Mouse (Mus musculus): ENCODE results near the gene Gpr150. TPM values are rescaled to one million over a fixed set of nuclear protein-coding genes. Genes with fewer than 3 reads are reported as not detected.

Gene Gpr150
- polyA plus RNA-seq, 1 experiment = not detected

DNA sequence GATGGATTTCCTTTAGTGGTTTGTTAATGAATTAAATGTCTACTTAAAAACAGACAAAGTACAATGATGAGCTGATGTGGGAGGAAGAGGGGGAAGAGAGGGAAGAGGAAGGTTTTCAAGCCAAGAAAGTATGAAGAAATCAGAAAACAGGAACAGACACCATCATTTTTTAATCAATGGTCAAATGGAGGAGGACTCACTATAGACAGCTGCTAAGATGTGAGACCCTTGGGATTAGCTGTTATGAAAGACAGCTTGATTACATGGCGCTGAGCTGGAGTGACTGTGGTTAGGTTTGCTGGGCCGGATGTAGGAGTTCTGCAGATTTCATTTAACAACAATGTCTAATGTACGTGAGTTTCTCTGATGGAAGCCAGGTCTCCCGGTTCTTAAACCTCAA is 6.8 kb upstream of the Gpr150 start:
- TF ChIP-seq MYOG (IDR thresholded peaks at IDR 0.05; ENCODE audit: control insufficient read depth, extremely low read depth, insufficient read length) = no peak
- TF ChIP-seq MYOD1 (IDR thresholded peaks at IDR 0.05; ENCODE audit: control insufficient read depth, insufficient read length, low read depth) = no peak
- TF ChIP-seq CTCF (IDR thresholded peaks at IDR 0.05; ENCODE audit: control insufficient read depth, insufficient read depth, insufficient read length) = no peak
- TF ChIP-seq CEBPB (IDR thresholded peaks at IDR 0.05; ENCODE audit: low read depth) = no peak
- TF ChIP-seq MAX (IDR thresholded peaks at IDR 0.05) = no peak
- TF ChIP-seq FOSL1 (IDR thresholded peaks at IDR 0.05; ENCODE audit: insufficient read depth, low read length, poor library complexity, severe bottlenecking) = no peak
- no peak for TF ChIP-seq USF1 (IDR thresholded peaks at IDR 0.05; ENCODE audit: low read depth)
- no peaks in the 10 kb centered on the region for H3K79me2 ChIP-seq (ENCODE audit: control insufficient read depth, insufficient read depth)
- H3K27me3 ChIP-seq (ENCODE audit: control insufficient read depth, insufficient read depth, insufficient read length) = no peaks in the 10 kb centered on the region
- no peak overlapping the region for H3ac ChIP-seq (ENCODE audit: control insufficient read depth, insufficient read length, low read depth)
- H3K36me3 ChIP-seq (ENCODE audit: control insufficient read depth, insufficient read depth) = peaks cover 7% of the 10 kb centered on the region
- H3K79me3 ChIP-seq (ENCODE audit: low read depth) = no peaks in the 10 kb centered on the region
- H3K4me3 ChIP-seq (ENCODE audit: insufficient read depth, poor library complexity, severe bottlenecking) = no peak overlapping the region

GRCm38 (mm10) chr13:76062569-76062968 is 5.8 kb upstream of the Gpr150 start:
- peaks cover 7% of the 10 kb centered on the region for H3K36me3 ChIP-seq (ENCODE audit: control insufficient read depth, insufficient read depth)
- H3K27me3 ChIP-seq (ENCODE audit: control insufficient read depth, insufficient read depth, insufficient read length) = no peaks in the 10 kb centered on the region
- H3K79me2 ChIP-seq (ENCODE audit: control insufficient read depth, insufficient read depth) = no peaks in the 10 kb centered on the region
- H3K79me3 ChIP-seq (ENCODE audit: low read depth) = no peaks in the 10 kb centered on the region
- H3ac ChIP-seq (ENCODE audit: control insufficient read depth, insufficient read length, low read depth) = no peak overlapping the region
- TF ChIP-seq MYOD1 (IDR thresholded peaks at IDR 0.05; ENCODE audit: control insufficient read depth, insufficient read length, low read depth) (no peak), CEBPB (IDR thresholded peaks at IDR 0.05; ENCODE audit: low read depth) (no peak), MYOG (IDR thresholded peaks at IDR 0.05; ENCODE audit: control insufficient read depth, extremely low read depth, insufficient read length) (no peak), FOSL1 (IDR thresholded peaks at IDR 0.05; ENCODE audit: insufficient read depth, low read length, poor library complexity, severe bottlenecking) (no peak), CTCF (IDR thresholded peaks at IDR 0.05; ENCODE audit: control insufficient read depth, insufficient read depth, insufficient read length) (no peak), MAX (IDR thresholded peaks at IDR 0.05) (no peak), USF1 (IDR thresholded peaks at IDR 0.05; ENCODE audit: low read depth) (no peak)
- no peak overlapping the region for H3K4me3 ChIP-seq (ENCODE audit: insufficient read depth, poor library complexity, severe bottlenecking)

DNA sequence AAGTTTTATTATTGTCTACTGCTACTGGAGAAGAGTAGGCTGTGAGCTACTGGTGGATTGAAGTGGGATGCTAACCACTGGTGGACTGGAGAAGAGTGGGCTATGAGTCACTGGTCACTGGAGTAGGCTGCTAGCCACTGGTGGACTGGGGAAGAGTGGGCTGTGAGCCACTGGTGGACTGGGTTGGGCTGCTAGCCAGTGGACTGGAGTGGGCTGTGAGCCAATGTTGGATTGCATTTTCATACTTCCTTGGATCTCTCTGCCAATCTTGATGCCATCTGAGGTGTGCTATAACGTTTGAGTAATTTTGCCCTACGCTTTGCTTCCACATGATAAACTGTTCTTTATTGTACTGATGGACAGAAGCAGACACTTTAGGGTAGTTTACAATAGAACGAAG is 5.3 kb upstream of the Gpr150 start:
- H3K4me3 ChIP-seq (ENCODE audit: insufficient read depth, poor library complexity, severe bottlenecking) = no peak overlapping the region
- H3K27me3 ChIP-seq (ENCODE audit: control insufficient read depth, insufficient read depth, insufficient read length) = no peaks in the 10 kb centered on the region
- H3K79me2 ChIP-seq (ENCODE audit: control insufficient read depth, insufficient read depth) = no peaks in the 10 kb centered on the region
- H3K36me3 ChIP-seq (ENCODE audit: control insufficient read depth, insufficient read depth) = peaks cover 7% of the 10 kb centered on the region
- TF ChIP-seq CTCF (IDR thresholded peaks at IDR 0.05; ENCODE audit: control insufficient read depth, insufficient read depth, insufficient read length) (no peak), MYOG (IDR thresholded peaks at IDR 0.05; ENCODE audit: control insufficient read depth, extremely low read depth, insufficient read length) (no peak), MYOD1 (IDR thresholded peaks at IDR 0.05; ENCODE audit: control insufficient read depth, insufficient read length, low read depth) (no peak), CEBPB (IDR thresholded peaks at IDR 0.05; ENCODE audit: low read depth) (no peak), USF1 (IDR thresholded peaks at IDR 0.05; ENCODE audit: low read depth) (no peak), MAX (IDR thresholded peaks at IDR 0.05) (no peak), FOSL1 (IDR thresholded peaks at IDR 0.05; ENCODE audit: insufficient read depth, low read length, poor library complexity, severe bottlenecking) (no peak)
- no peak overlapping the region for H3ac ChIP-seq (ENCODE audit: control insufficient read depth, insufficient read length, low read depth)
- no peaks in the 10 kb centered on the region for H3K79me3 ChIP-seq (ENCODE audit: low read depth)

DNA sequence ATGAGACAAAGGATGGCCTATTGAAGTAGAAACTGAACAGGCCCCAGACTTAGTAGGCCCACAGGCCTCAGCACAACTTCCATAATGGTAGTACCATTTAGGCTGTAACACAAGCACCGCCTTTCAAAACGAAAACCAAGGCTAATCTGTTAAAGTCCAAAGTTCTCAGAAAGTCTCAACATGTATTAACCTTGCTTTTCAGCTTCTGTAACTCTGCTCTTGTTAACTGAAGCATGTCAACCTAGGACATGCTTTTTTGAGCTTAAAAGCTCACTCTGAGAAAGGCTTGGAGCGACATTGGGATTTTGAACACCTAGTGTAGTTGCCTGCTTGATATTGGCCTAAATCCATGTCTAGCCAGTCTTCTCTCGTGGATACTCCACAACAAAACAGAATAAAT is 2.8 kb upstream of the Gpr150 start:
- TF ChIP-seq FOSL1 (IDR thresholded peaks at IDR 0.05; ENCODE audit: insufficient read depth, low read length, poor library complexity, severe bottlenecking) = no peak
- TF ChIP-seq MYOD1 (IDR thresholded peaks at IDR 0.05; ENCODE audit: control insufficient read depth, insufficient read length, low read depth) = no peak
- no peak for TF ChIP-seq MAX (IDR thresholded peaks at IDR 0.05)
- no peak for TF ChIP-seq CTCF (IDR thresholded peaks at IDR 0.05; ENCODE audit: control insufficient read depth, insufficient read depth, insufficient read length)
- no peak for TF ChIP-seq USF1 (IDR thresholded peaks at IDR 0.05; ENCODE audit: low read depth)
- no peak for TF ChIP-seq MYOG (IDR thresholded peaks at IDR 0.05; ENCODE audit: control insufficient read depth, extremely low read depth, insufficient read length)
- no peak for TF ChIP-seq CEBPB (IDR thresholded peaks at IDR 0.05; ENCODE audit: low read depth)
- Histone ChIP-seq H3K36me3 (ENCODE audit: control insufficient read depth, insufficient read depth) (no peaks in the 10 kb centered on the region), H3K79me2 (ENCODE audit: control insufficient read depth, insufficient read depth) (no peaks in the 10 kb centered on the region), H3K79me3 (ENCODE audit: low read depth) (no peaks in the 10 kb centered on the region), H3K4me3 (ENCODE audit: insufficient read depth, poor library complexity, severe bottlenecking) (no peak overlapping the region), H3K27me3 (ENCODE audit: control insufficient read depth, insufficient read depth, insufficient read length) (peaks cover 6% of the 10 kb centered on the region), H3ac (ENCODE audit: control insufficient read depth, insufficient read length, low read depth) (no peak overlapping the region)

DNA sequence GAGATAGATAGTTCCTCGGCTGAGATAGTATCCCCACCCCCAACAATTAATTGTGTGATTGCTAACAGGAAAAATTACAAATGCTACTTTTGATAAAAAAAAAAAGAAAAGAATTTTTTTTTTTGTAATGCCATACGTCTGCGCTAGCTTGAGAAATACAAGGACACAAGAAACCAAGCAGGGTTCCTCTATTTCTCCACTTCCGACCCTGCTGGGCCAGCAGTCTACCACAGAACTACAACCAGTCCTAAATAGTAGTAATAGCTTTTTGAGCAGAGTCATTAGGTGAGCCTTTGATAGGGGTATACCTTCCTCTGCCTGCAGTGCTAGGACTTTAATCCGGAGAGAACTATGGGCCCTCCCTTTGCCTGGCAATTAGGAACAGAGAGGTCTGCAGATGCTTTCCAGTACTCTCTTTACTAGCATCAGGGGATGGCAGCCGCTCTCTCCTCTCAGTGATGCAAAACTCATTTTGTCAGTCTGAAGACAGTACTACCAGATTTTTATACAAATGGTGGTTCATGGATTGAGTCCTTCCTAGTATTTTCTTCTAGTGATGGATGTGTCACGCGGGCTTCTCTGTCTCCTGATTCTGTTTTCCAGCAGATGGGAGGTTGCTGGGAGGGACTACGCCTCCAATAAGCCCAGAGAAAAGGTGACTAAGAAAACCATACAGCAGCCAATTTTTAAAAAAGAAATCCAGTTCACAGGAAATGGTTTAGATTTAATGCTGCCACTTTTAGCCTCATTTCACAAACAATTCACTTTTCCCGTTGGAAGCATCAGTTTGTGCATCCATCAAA is 672 bp upstream of the Gpr150 start:
- Histone ChIP-seq H3K27me3 (ENCODE audit: control insufficient read depth, insufficient read depth, insufficient read length) (peaks cover 6% of the 10 kb centered on the region), H3K4me3 (ENCODE audit: insufficient read depth, poor library complexity, severe bottlenecking) (no peak overlapping the region), H3ac (ENCODE audit: control insufficient read depth, insufficient read length, low read depth) (no peak overlapping the region), H3K79me2 (ENCODE audit: control insufficient read depth, insufficient read depth) (no peaks in the 10 kb centered on the region), H3K36me3 (ENCODE audit: control insufficient read depth, insufficient read depth) (no peaks in the 10 kb centered on the region), H3K79me3 (ENCODE audit: low read depth) (no peaks in the 10 kb centered on the region)
- no peak for TF ChIP-seq MYOD1 (IDR thresholded peaks at IDR 0.05; ENCODE audit: control insufficient read depth, insufficient read length, low read depth)
- TF ChIP-seq MYOG (IDR thresholded peaks at IDR 0.05; ENCODE audit: control insufficient read depth, extremely low read depth, insufficient read length) = no peak
- no peak for TF ChIP-seq MAX (IDR thresholded peaks at IDR 0.05)
- TF ChIP-seq FOSL1 (IDR thresholded peaks at IDR 0.05; ENCODE audit: insufficient read depth, low read length, poor library complexity, severe bottlenecking) = no peak
- TF ChIP-seq CTCF (IDR thresholded peaks at IDR 0.05; ENCODE audit: control insufficient read depth, insufficient read depth, insufficient read length) = no peak
- TF ChIP-seq CEBPB (IDR thresholded peaks at IDR 0.05; ENCODE audit: low read depth) = no peak
- no peak for TF ChIP-seq USF1 (IDR thresholded peaks at IDR 0.05; ENCODE audit: low read depth)
